Mouse (Mus musculus) brain, embryonic 14.5 days (tissue): ENCODE measurements around the gene Hipk2.

ENCODE experiments used
- CTCF ChIP-seq: fragments of 200-500 bp; IDR thresholded peaks from 2 replicates; pipeline ENCODE4 v1.5.1; 2012; ENCODE audit warnings: inconsistent platforms, mild to moderate bottlenecking, moderate library complexity, borderline replicate concordance; ENCODE audit not compliant: insufficient read depth, insufficient read length; ENCODE audit errors: extremely low read depth
- POLR2A ChIP-seq: fragments of 200-500 bp; IDR thresholded peaks from 2 replicates; pipeline ENCODE4 v1.6.1; 2012; ENCODE audit warnings: mild to moderate bottlenecking, inconsistent platforms, borderline replicate concordance; ENCODE audit not compliant: poor library complexity, insufficient read depth, insufficient read length, severe bottlenecking; ENCODE audit errors: extremely low read depth

GRCm38 (mm10) chr6:38743351-38743750 lies 132.6 kb downstream of the Hipk2 start:
- no peak for TF ChIP-seq POLR2A
- TF ChIP-seq CTCF: no peak
